Mouse (Mus musculus) G1E (cell line): Measurements from ENCODE around the gene Eif2b2.

Experiments used
- GATA1 ChIP-seq: IDR thresholded peaks from 2 replicates; pipeline ENCODE4 v1.6.1; 2012; ENCODE audit warnings: borderline replicate concordance, low read length, inconsistent platforms, mixed read lengths
- POLR2AphosphoS5 ChIP-seq: IDR thresholded peaks from 2 replicates; pipeline ENCODE4 v1.6.1; 2012; ENCODE audit warnings: low read depth, low read length, inconsistent platforms; ENCODE audit not compliant: insufficient replicate concordance
- TAL1 ChIP-seq: conservative IDR thresholded peaks from 2 replicates; pipeline ENCODE4 v1.6.1; 2012; ENCODE audit warnings: low read depth, low read length, inconsistent platforms, mixed read lengths

- no peak for TF ChIP-seq GATA1
- no peak for TF ChIP-seq POLR2AphosphoS5
- no peak for TF ChIP-seq TAL1
Measured at GRCm38 (mm10) chr12:85263190-85263589, 43.9 kb downstream of the Eif2b2 start.
